Mouse (Mus musculus): ENCODE data around the gene Zfp987. TPM values are rescaled to one million over a fixed set of nuclear protein-coding genes. Genes with fewer than 3 reads are reported as not detected.
"Not testable (repeated sequence)": the region's sequence is repeated elsewhere in the genome, so short reads cannot be mapped to it uniquely, and the experiment has no call there.

The Zfp987 gene
- total and polyA plus RNA-seq, 2 experiments from 2014 or later = not detected

DNA sequence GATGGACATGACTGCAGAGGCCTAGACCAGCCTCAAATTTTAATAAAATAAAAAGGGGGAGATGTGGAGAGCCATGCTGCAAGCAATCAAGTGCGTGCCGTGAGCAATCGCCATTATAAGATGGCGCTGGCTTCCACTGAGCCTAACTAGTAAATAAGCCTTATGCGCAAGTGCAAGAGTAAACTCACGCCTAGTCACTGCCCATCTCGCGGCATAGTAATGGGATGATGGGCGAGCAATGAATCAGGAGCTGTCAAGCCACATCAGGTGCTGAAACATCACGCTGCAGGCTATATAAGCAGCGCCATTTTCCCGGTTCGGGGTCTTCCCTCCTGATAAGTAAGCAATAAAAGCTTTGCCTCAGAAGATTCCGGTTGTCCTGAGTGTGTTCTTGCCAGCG, 33.5 kb upstream of the Zfp987 start:
- H3K4me1 ChIP-seq (ENCODE audit: insufficient read depth, low read length); ATAC-seq; H3K27ac ChIP-seq; H3K4me3 ChIP-seq (ENCODE audit: low read length); H3K9ac ChIP-seq (replicated peaks; ENCODE audit: low read length); H3K27me3 ChIP-seq (ENCODE audit: insufficient read depth, low read length); H3K4me2 ChIP-seq (ENCODE audit: low read depth, low read length); DNase-seq (ENCODE audit: low spot score); H3K36me3 ChIP-seq (ENCODE audit: insufficient read depth, low read length): not testable (repeated sequence)
- peaks cover 26% of the 10 kb centered on the region for H3K9me3 ChIP-seq (ENCODE audit: low read length)
- 90% methylated on average over 15 of the region's 15 CpGs for WGBS

DNA sequence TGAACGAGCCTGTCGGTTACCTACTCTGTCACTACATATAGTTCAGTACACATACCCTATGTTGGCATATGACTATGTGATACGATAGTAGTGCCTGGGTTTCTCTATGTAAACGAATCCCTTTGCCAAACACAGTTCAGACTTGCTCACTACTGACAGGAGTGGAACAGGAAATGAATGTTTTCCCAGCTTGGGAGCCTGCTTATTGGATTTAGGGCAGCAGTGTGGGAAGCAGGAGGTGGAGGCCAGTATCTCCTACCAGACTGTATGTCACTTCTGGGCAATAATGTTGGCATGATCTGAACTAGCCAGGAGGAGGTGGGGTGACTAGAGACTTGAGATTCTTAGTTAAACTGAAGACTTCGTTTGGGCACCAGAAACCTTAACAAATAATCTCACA, 32.3 kb upstream of the Zfp987 start:
- 72% methylated on average over 4 of the region's 5 CpGs for WGBS
- ATAC-seq, H3K27ac ChIP-seq: not testable (repeated sequence)

DNA sequence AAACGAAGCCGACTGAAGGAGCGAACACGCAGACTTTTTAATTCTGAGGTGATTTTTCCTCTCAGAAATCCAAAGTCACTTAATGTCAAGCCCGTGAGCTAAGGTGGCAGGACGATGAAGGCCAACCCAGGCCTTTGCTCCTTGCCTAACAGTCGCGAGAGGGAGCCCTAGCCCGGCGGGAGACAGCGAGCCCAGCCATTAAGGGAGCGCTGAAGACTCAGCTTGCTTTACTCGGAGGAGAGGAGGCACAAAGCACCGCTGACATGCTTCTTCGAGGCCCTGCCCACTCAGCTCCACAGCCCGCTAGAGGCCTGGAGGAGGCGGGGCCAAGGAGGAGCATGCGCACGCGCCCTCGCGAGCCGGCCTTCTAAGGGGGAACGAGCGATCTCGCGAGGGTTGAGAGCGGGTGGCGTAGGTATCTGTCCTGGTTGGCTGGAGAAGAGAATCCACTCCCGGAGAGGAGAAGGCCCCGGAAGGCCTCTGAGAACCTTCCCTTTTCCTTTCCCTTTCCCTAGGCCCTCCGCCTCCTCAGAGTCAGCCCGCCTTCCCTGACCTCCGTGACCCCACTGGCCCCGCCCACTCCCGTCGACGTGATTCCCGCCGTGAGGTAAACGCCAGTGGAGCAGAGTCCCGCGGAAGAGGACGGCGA, 30.0 kb upstream of the Zfp987 start:
- not testable (repeated sequence) for H3K9ac ChIP-seq (replicated peaks; ENCODE audit: low read length); H3K27me3 ChIP-seq (ENCODE audit: insufficient read depth, low read length); H3K4me1 ChIP-seq (ENCODE audit: insufficient read depth, low read length); H3K36me3 ChIP-seq (ENCODE audit: insufficient read depth, low read length); DNase-seq (ENCODE audit: low spot score); H3K4me3 ChIP-seq (ENCODE audit: low read length); H3K4me2 ChIP-seq (ENCODE audit: low read depth, low read length); H3K27ac ChIP-seq; ATAC-seq
- 42% methylated on average over 42 of the region's 45 CpGs for WGBS
- peaks cover 12% of the 10 kb centered on the region for H3K9me3 ChIP-seq (ENCODE audit: low read length)

More for the DNA sequence above, 32.3 kb upstream of the Zfp987 start:
- not testable (repeated sequence) for H3K4me1 ChIP-seq (ENCODE audit: insufficient read depth, low read length); H3K9ac ChIP-seq (replicated peaks; ENCODE audit: low read length); DNase-seq (ENCODE audit: low spot score); H3K4me3 ChIP-seq (ENCODE audit: low read length); H3K36me3 ChIP-seq (ENCODE audit: insufficient read depth, low read length); H3K27me3 ChIP-seq (ENCODE audit: insufficient read depth, low read length); H3K4me2 ChIP-seq (ENCODE audit: low read depth, low read length)
- H3K9me3 ChIP-seq (ENCODE audit: low read length) = peaks cover 17% of the 10 kb centered on the region

DNA sequence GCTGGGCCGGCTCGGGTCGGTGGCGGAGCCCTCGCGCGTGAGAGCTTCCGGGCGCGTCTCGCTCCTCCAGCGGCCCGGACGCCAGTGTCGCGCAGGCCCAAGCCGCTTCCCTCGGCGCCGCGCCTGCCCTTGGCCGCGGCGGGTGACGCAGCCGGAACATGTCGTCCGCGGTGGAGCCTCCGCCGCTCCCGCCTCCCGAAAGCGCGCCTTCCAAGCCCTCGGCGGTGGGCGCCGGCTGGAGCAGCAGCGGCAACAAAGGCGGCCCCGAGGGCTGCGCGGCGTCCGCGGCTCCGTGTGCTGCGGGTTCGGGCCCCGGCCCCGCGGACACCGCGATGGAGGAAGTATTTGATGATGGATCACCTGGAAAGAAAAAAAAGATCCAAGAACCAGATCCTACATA, 29.5 kb upstream of the Zfp987 start:
- not testable (repeated sequence) for H3K27ac ChIP-seq; H3K9ac ChIP-seq (replicated peaks; ENCODE audit: low read length); ATAC-seq; H3K27me3 ChIP-seq (ENCODE audit: insufficient read depth, low read length); H3K4me3 ChIP-seq (ENCODE audit: low read length); DNase-seq (ENCODE audit: low spot score); H3K4me1 ChIP-seq (ENCODE audit: insufficient read depth, low read length); H3K36me3 ChIP-seq (ENCODE audit: insufficient read depth, low read length)
- WGBS = 22% methylated on average over 55 of the region's 55 CpGs
- Histone ChIP-seq H3K9me3 (ENCODE audit: low read length) (peaks cover 12% of the 10 kb centered on the region), H3K4me2 (ENCODE audit: low read depth, low read length) (0 out of 2 replicates have a peak overlapping the region, but pooled peaks have one; percentile 5)

DNA sequence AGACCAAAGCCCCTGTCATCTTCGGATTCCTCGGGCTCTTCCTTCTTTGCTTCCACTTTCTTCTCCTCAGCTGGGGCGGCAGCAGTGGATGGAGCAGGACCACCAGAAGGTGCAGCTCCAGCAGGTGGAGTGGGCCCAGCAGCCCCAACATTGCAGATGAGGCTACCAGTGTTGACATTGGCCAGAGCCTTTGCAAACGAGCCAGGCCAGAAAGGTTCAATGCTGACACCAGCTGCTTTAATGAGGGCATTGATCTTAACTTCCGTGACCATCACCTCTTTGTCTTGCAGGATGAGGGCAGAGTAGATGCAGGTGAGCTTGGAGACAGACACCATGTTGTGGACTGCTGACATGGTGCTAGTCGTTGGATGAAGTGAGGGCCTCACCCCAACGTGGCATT, 23.8 kb upstream of the Zfp987 start:
- not testable (repeated sequence) for H3K36me3 ChIP-seq (ENCODE audit: insufficient read depth, low read length); H3K27me3 ChIP-seq (ENCODE audit: insufficient read depth, low read length); H3K4me3 ChIP-seq (ENCODE audit: low read length); DNase-seq (ENCODE audit: low spot score); H3K27ac ChIP-seq; ATAC-seq; H3K4me1 ChIP-seq (ENCODE audit: insufficient read depth, low read length); H3K4me2 ChIP-seq (ENCODE audit: low read depth, low read length); H3K9ac ChIP-seq (replicated peaks; ENCODE audit: low read length); H3K9me3 ChIP-seq (ENCODE audit: low read length)
- WGBS = 81% methylated on average over 5 of the region's 7 CpGs

DNA sequence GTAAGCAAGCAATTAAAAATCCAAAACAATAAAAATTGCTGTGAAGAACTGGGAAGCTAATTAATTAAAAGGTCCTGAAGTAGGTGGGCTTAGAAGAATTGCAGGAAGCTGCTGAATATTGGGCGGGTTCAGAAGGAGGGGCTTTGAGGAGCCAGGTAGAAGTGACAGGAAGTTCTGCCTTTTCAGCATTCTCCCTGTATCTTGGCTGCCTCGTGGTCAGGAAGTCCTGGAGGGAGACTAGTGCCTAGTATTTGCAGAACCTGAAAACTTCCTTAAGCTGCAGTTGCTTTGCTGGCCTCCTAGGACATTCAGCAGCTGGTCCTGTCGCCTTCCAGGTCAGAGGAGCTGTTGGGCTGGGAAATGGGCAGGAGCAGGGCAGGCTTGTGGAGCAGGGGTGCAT, 4.3 kb downstream of the Zfp987 start:
- H3K4me3 ChIP-seq (ENCODE audit: low read length); ATAC-seq; H3K27ac ChIP-seq; H3K9me3 ChIP-seq (ENCODE audit: low read length); H3K4me2 ChIP-seq (ENCODE audit: low read depth, low read length); H3K9ac ChIP-seq (replicated peaks; ENCODE audit: low read length); H3K4me1 ChIP-seq (ENCODE audit: insufficient read depth, low read length); DNase-seq (ENCODE audit: low spot score); H3K27me3 ChIP-seq (ENCODE audit: insufficient read depth, low read length); H3K36me3 ChIP-seq (ENCODE audit: insufficient read depth, low read length): not testable (repeated sequence)
- WGBS = 39% methylated on average over 3 of the region's 3 CpGs

DNA sequence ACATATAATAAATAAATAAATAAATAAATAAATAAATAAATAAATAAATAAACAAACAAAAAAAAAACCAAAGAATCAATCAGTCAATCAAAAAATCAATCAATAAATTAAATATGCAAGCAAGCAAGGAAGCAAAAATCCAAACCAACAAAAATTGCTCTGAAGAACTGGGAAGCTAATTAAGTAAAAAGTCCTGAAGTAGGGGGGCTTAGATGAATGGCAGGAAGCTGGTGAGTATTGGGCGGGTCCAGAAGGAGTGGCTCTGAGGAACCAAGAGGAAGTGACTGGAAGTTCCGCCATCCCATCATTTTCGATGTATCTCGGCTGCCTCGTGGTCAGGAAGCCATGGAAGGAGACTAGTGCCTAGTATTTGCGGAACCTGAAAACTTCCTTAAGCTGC, 59.4 kb downstream of the Zfp987 start, which contains the start of gene Zfp600:
Gene Zfp600 (plus strand): TSS at position 301 of the 400 bp plus-strand sequence.
- not testable (repeated sequence) for H3K4me1 ChIP-seq (ENCODE audit: insufficient read depth, low read length); H3K4me2 ChIP-seq (ENCODE audit: low read depth, low read length); H3K4me3 ChIP-seq (ENCODE audit: low read length); H3K27me3 ChIP-seq (ENCODE audit: insufficient read depth, low read length); ATAC-seq; H3K36me3 ChIP-seq (ENCODE audit: insufficient read depth, low read length); H3K27ac ChIP-seq; H3K9me3 ChIP-seq (ENCODE audit: low read length); DNase-seq (ENCODE audit: low spot score); H3K9ac ChIP-seq (replicated peaks; ENCODE audit: low read length)
- WGBS = no CpG with 5 or more reads among the region's 6 CpGs

DNA sequence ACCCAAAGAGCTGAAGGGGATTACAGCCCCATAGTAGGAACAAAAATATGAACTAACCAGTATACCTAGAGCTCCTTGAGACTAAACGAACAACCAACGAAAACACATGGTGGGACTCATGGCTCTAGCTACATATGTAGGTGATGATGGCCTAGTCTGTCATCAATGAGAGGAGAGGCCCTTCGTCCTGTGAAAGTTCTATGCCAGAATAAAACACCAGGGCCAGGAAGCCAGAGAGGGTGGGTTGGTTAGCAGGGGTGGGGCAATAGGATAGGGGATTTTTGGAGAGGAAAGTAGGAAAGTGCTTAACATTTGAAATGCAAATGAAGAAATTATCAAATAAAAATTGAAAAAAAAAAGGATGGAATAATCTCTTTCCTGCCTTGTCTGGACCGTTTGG, 65.8 kb downstream of the Zfp987 start:
- not testable (repeated sequence) for H3K27ac ChIP-seq; H3K36me3 ChIP-seq (ENCODE audit: insufficient read depth, low read length); H3K9me3 ChIP-seq (ENCODE audit: low read length); H3K4me3 ChIP-seq (ENCODE audit: low read length); H3K27me3 ChIP-seq (ENCODE audit: insufficient read depth, low read length); H3K4me1 ChIP-seq (ENCODE audit: insufficient read depth, low read length); DNase-seq (ENCODE audit: low spot score); H3K9ac ChIP-seq (replicated peaks; ENCODE audit: low read length); H3K4me2 ChIP-seq (ENCODE audit: low read depth, low read length); ATAC-seq
- 83% methylated on average over 2 of the region's 4 CpGs for WGBS

DNA sequence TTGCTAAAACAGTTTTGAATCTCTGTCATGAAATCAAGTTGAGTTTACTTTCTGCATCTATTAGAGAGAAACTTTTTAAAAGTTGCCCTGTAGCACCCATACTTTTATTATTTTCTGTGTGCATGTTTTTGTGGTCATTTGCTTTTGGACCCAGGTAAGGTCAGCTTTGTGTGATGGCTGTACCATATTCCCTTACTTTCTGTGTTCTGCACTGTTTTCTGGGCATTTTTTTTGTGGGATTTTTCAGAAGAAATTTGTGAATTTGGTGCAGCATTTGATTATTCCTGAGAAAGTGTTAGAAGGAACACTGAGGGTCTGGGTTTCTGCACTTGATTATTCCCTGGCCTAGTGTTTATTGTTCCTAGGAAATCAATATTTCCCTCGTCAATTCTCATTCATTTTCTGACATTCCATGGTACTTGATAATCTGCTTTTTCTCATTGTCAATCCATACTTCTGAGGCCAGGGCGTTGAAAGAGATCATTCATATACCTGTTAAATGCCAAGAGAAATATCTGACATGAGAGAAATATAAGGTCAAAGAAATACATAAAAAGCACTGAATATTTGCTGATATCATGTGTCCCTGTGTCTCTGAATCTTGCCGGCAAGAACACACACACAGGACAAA, 70.2 kb downstream of the Zfp987 start:
- not testable (repeated sequence) for H3K27me3 ChIP-seq (ENCODE audit: insufficient read depth, low read length); H3K27ac ChIP-seq; H3K4me2 ChIP-seq (ENCODE audit: low read depth, low read length); H3K36me3 ChIP-seq (ENCODE audit: insufficient read depth, low read length); H3K9ac ChIP-seq (replicated peaks; ENCODE audit: low read length); H3K4me1 ChIP-seq (ENCODE audit: insufficient read depth, low read length); H3K4me3 ChIP-seq (ENCODE audit: low read length)
- ATAC-seq = peak; percentile 38; the same call in 1 of the 2 replicates
- peak; percentile 1 for DNase-seq (ENCODE audit: low spot score)
- 84% methylated on average over 3 of the region's 3 CpGs for WGBS
- peaks cover 11% of the 10 kb centered on the region for H3K9me3 ChIP-seq (ENCODE audit: low read length)

DNA sequence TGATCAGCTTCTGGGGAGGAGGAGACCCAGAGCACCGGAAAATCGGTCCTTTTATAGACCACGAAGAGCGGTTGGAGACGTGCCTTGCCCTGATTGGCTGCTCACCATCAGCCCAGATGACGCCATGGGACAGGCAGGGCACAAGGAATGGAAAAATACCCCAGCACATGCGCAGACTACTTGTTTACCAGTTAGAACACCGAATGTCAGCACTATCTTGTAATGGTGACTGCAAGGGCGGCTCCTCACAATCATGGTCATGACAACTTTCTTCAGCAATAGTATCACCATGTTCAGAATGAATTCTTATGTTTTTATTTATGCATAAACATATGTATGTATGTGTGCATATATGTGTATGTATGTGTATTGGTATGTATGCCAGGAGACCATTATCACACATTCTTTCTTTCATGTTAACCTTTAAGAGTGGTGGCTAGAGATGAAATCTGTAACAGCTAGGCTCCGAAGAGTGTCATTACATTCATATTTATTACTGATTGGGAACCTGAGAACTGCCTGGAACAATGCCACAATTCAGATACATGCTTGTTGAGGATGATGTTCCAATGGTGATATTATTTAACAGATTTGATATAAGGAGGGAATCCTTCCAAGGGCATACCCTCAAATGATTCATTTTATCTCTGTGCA, 70.9 kb downstream of the Zfp987 start:
- peaks cover 11% of the 10 kb centered on the region for H3K9me3 ChIP-seq (ENCODE audit: low read length)
- H3K36me3 ChIP-seq (ENCODE audit: insufficient read depth, low read length); H3K4me1 ChIP-seq (ENCODE audit: insufficient read depth, low read length); H3K27me3 ChIP-seq (ENCODE audit: insufficient read depth, low read length); H3K9ac ChIP-seq (replicated peaks; ENCODE audit: low read length); H3K27ac ChIP-seq; H3K4me3 ChIP-seq (ENCODE audit: low read length); H3K4me2 ChIP-seq (ENCODE audit: low read depth, low read length): not testable (repeated sequence)
- peak; percentile 40; the same call in 1 of the 2 replicates for ATAC-seq
- WGBS = 78% methylated on average over 10 of the region's 10 CpGs
- DNase-seq (ENCODE audit: low spot score) = peak; percentile 5
